Mouse (Mus musculus): ENCODE measurements at regions not wholly inside any gene's neighbourhood (a gene's known extent, or its start where the extent isn't known, plus 50 kb on each side); places are given as distances from the start of the nearest gene placed in this dataset.
"Not testable (repeated sequence)": the region's sequence is repeated elsewhere in the genome, so short reads cannot be mapped to it uniquely, and the experiment has no call there.

- no peak for DNase-seq (ENCODE audit: low spot score in 2 of 2)
Observed at GRCm38 (mm10) chr16:51169294-51169693, 578.3 kb upstream of the Ccdc54 start.

GRCm38 (mm10) chr16:51160768-51161167 lies 569.8 kb upstream of the Ccdc54 start:
- no peak for DNase-seq (ENCODE audit: low spot score in 2 of 2)

GRCm38 (mm10) chr16:51138575-51138974 lies 547.6 kb upstream of the Ccdc54 start:
- DNase-seq (ENCODE audit: low spot score in 2 of 2) = no peak

GRCm38 (mm10) chr16:51119835-51120234 lies 528.9 kb upstream of the Ccdc54 start:
- DNase-seq (ENCODE audit: low spot score in 2 of 2) = no peak

- no peak for DNase-seq (ENCODE audit: low spot score in 2 of 2)
Observed at GRCm38 (mm10) chr16:51118365-51118764, 527.4 kb upstream of the Ccdc54 start.

GRCm38 (mm10) chr16:51117836-51118235 lies 526.9 kb upstream of the Ccdc54 start:
- no peak for DNase-seq (ENCODE audit: low spot score in 2 of 2)

GRCm38 (mm10) chr16:51109864-51110263 lies 518.9 kb upstream of the Ccdc54 start:
- DNase-seq (ENCODE audit: low spot score in 2 of 2) = no peak

- DNase-seq (ENCODE audit: low spot score in 2 of 2) = no peak
Observed at GRCm38 (mm10) chr16:51107421-51107820, 516.5 kb upstream of the Ccdc54 start.

- no peak for DNase-seq (ENCODE audit: low spot score in 2 of 2)
Observed at GRCm38 (mm10) chr16:51086556-51086955, 495.6 kb upstream of the Ccdc54 start.

GRCm38 (mm10) chr16:51080146-51080545 lies 489.2 kb upstream of the Ccdc54 start:
- no peak for DNase-seq (ENCODE audit: low spot score in 2 of 2)

GRCm38 (mm10) chr16:51048650-51049049 lies 457.7 kb upstream of the Ccdc54 start:
- no peak for DNase-seq (ENCODE audit: low spot score in 2 of 2)

GRCm38 (mm10) chr16:51048169-51048568 lies 457.2 kb upstream of the Ccdc54 start:
- no peak for DNase-seq (ENCODE audit: low spot score in 2 of 2)

GRCm38 (mm10) chr16:51041311-51041710 lies 450.4 kb upstream of the Ccdc54 start:
- DNase-seq (ENCODE audit: low spot score in 2 of 2) = no peak

GRCm38 (mm10) chr16:51002876-51003275 lies 411.9 kb upstream of the Ccdc54 start:
- no peak for DNase-seq (ENCODE audit: low spot score in 2 of 2)

- DNase-seq (ENCODE audit: low spot score in 2 of 2) = no peak
Observed at GRCm38 (mm10) chr16:50964395-50964794, 373.4 kb upstream of the Ccdc54 start.

- no peak for DNase-seq (ENCODE audit: low spot score in 2 of 2)
Observed at GRCm38 (mm10) chr16:50944091-50944490, 353.1 kb upstream of the Ccdc54 start.

GRCm38 (mm10) chr16:50943581-50943980 lies 352.6 kb upstream of the Ccdc54 start:
- not testable (repeated sequence) for DNase-seq (ENCODE audit: low spot score in 2 of 2)

- DNase-seq (ENCODE audit: low spot score in 2 of 2) = no peak
Observed at GRCm38 (mm10) chr16:50942291-50942690, 351.3 kb upstream of the Ccdc54 start.

GRCm38 (mm10) chr16:50939316-50939715 lies 348.4 kb upstream of the Ccdc54 start:
- DNase-seq (ENCODE audit: low spot score in 2 of 2) = no peak

- DNase-seq (ENCODE audit: low spot score in 2 of 2) = no peak
Observed at GRCm38 (mm10) chr16:50907732-50908131, 316.8 kb upstream of the Ccdc54 start.

- DNase-seq (ENCODE audit: low spot score in 2 of 2) = no peak
Observed at GRCm38 (mm10) chr16:50899151-50899550, 308.2 kb upstream of the Ccdc54 start.

GRCm38 (mm10) chr16:50877926-50878325 lies 287.0 kb upstream of the Ccdc54 start:
- no peak for DNase-seq (ENCODE audit: low spot score in 2 of 2)

GRCm38 (mm10) chr16:50871318-50871717 lies 280.4 kb upstream of the Ccdc54 start:
- no peak for DNase-seq (ENCODE audit: low spot score in 2 of 2)

- no peak for DNase-seq (ENCODE audit: low spot score in 2 of 2)
Observed at GRCm38 (mm10) chr16:50863565-50863964, 272.6 kb upstream of the Ccdc54 start.

- DNase-seq (ENCODE audit: low spot score in 2 of 2) = no peak
Observed at GRCm38 (mm10) chr16:50859513-50859912, 268.6 kb upstream of the Ccdc54 start.

All from spleen, postnatal 4 days (tissue).